Mouse (Mus musculus) CH12.LX (cell line): ENCODE data around the gene Gdi2. TPM values are rescaled to one million over a fixed set of nuclear protein-coding genes. Genes with fewer than 3 reads are reported as not detected.
"Not testable (repeated sequence)": the region's sequence is repeated elsewhere in the genome, so short reads cannot be mapped to it uniquely, and the experiment has no call there.

ENCODE experiments used
- DNase-seq: peaks from one replicate; pipeline ENCODE4 v3.0.0-alpha.2; 2013; ENCODE audit errors: extremely low read depth
- H3K27ac ChIP-seq: 2 replicates; pipeline ENCODE4 v1.5.1; 2012; ENCODE audit warnings: low read depth, mild to moderate bottlenecking, control low read depth, moderate library complexity; ENCODE audit not compliant: insufficient read depth
- H3K27me3 ChIP-seq: replicated peaks from 2 replicates; pipeline ENCODE3; 2012; ENCODE audit warnings: inconsistent platforms
- H3K36me3 ChIP-seq, 2 experiments: replicated peaks in 1 of 2; 2 replicates each; pipeline versions ENCODE3 to v1.6.1; 2012; ENCODE audit warnings: inconsistent platforms in 1 of 2, low read length in 1 of 2, mild to moderate bottlenecking in 1 of 2, mixed read lengths in 1 of 2, moderate library complexity in 1 of 2; ENCODE audit not compliant: control insufficient read depth in 1 of 2, insufficient read depth in 1 of 2
- H3K4me1 ChIP-seq, 2 experiments: 2 replicates each; pipeline ENCODE4 v1.6.1; 2012; ENCODE audit warnings: inconsistent platforms in 1 of 2, moderate library complexity in 1 of 2; ENCODE audit not compliant: insufficient read depth in 2 of 2, control insufficient read depth in 1 of 2
- H3K4me2 ChIP-seq: 2 replicates; pipeline ENCODE4 v1.6.1; 2012; ENCODE audit warnings: low read depth, mild to moderate bottlenecking, control low read depth; ENCODE audit not compliant: poor library complexity, insufficient read depth, severe bottlenecking
- H3K4me3 ChIP-seq, 3 experiments: fragments of 150-350 bp in 1 of 3; sonication (generic) in 1 of 3; replicated peaks in 1 of 3; 2 replicates each; pipeline versions ENCODE3 to v1.5.1; 2011 to 2012; ENCODE audit warnings: low read depth in 2 of 3, low read length in 2 of 3, mild to moderate bottlenecking in 2 of 3, moderate library complexity in 2 of 3, control low read depth in 1 of 3, improper control_type of control experiment in 1 of 3, inconsistent platforms in 1 of 3, mixed read lengths in 1 of 3; ENCODE audit not compliant: poor library complexity in 1 of 3
- H3K79me2 ChIP-seq: replicated peaks from 2 replicates; pipeline ENCODE4 v1.6.1; 2012; ENCODE audit warnings: mild to moderate bottlenecking, moderate library complexity; ENCODE audit not compliant: control insufficient read depth, poor library complexity, insufficient read depth, severe bottlenecking; ENCODE audit errors: extremely low read depth
- H3K9ac ChIP-seq: 2 replicates; pipeline ENCODE4 v1.6.1; 2012; ENCODE audit warnings: low read depth, mild to moderate bottlenecking, control low read depth, moderate library complexity; ENCODE audit not compliant: insufficient read depth
- H3K9me3 ChIP-seq: replicated peaks from 2 replicates; pipeline ENCODE3; 2012; ENCODE audit warnings: low read length, inconsistent platforms, mixed read lengths
- BHLHE40 ChIP-seq: IDR thresholded peaks from 2 replicates; pipeline ENCODE4 v1.6.1; 2011; ENCODE audit warnings: mild to moderate bottlenecking, low read depth, low read length, improper control_type of control experiment
- CHD2 ChIP-seq: IDR thresholded peaks from 2 replicates; pipeline ENCODE4 v1.6.1; 2011; ENCODE audit warnings: low read length, improper control_type of control experiment
- GABPA ChIP-seq: IDR thresholded peaks from 2 replicates; pipeline ENCODE4 v1.6.1; 2012; ENCODE audit warnings: low read depth, low read length, improper control_type of control experiment, inconsistent platforms; ENCODE audit not compliant: insufficient replicate concordance
- HCFC1 ChIP-seq: IDR thresholded peaks from 2 replicates; pipeline ENCODE4 v1.6.1; 2012; ENCODE audit warnings: low read depth, mild to moderate bottlenecking, inconsistent platforms, low read length, improper control_type of control experiment
- JUN ChIP-seq: IDR thresholded peaks from 2 replicates; pipeline ENCODE4 v1.6.1; 2011; ENCODE audit warnings: low read depth, mild to moderate bottlenecking, low read length, improper control_type of control experiment, moderate library complexity; ENCODE audit not compliant: insufficient read depth
- MAFK ChIP-seq: IDR thresholded peaks from 2 replicates; pipeline ENCODE4 v1.6.1; 2011; ENCODE audit warnings: low read length, improper control_type of control experiment; ENCODE audit not compliant: insufficient replicate concordance
- MAX ChIP-seq: IDR thresholded peaks from 2 replicates; pipeline ENCODE4 v1.6.1; 2011; ENCODE audit warnings: low read length, improper control_type of control experiment
- MEF2A ChIP-seq: IDR thresholded peaks from 2 replicates; pipeline ENCODE4 v1.6.1; 2014; ENCODE audit warnings: low read depth, mild to moderate bottlenecking, inconsistent platforms, low read length, improper control_type of control experiment, borderline replicate concordance
- MXI1 ChIP-seq: IDR thresholded peaks from 2 replicates; pipeline ENCODE4 v1.6.1; 2011; ENCODE audit warnings: mild to moderate bottlenecking, low read depth, low read length, improper control_type of control experiment
- RCOR1 ChIP-seq: conservative IDR thresholded peaks from 2 replicates; pipeline ENCODE4 v1.6.1; 2012; ENCODE audit warnings: low read depth, mild to moderate bottlenecking, inconsistent platforms, low read length, improper control_type of control experiment
- USF1 ChIP-seq: IDR thresholded peaks from 2 replicates; pipeline ENCODE4 v1.6.1; 2014; ENCODE audit warnings: low read depth, mild to moderate bottlenecking, inconsistent platforms, low read length, improper control_type of control experiment
- USF2 ChIP-seq: conservative IDR thresholded peaks from 2 replicates; pipeline ENCODE4 v1.6.1; 2011; ENCODE audit warnings: low read depth, low read length, improper control_type of control experiment
- ZC3H11A ChIP-seq: IDR thresholded peaks from 2 replicates; pipeline ENCODE4 v1.6.1; 2012; ENCODE audit warnings: low read depth, mild to moderate bottlenecking, inconsistent platforms, low read length, improper control_type of control experiment
- ZKSCAN1 ChIP-seq: IDR thresholded peaks from 2 replicates; pipeline ENCODE4 v1.6.1; 2012; ENCODE audit warnings: low read depth, inconsistent platforms, low read length, improper control_type of control experiment, borderline replicate concordance
- ZMIZ1 ChIP-seq: IDR thresholded peaks from 2 replicates; pipeline ENCODE4 v1.6.1; 2012; ENCODE audit warnings: low read depth, mild to moderate bottlenecking, inconsistent platforms, low read length, improper control_type of control experiment
- ZNF384 ChIP-seq: IDR thresholded peaks from 2 replicates; pipeline ENCODE4 v1.6.1; 2012; ENCODE audit warnings: low read depth, low read length, improper control_type of control experiment, inconsistent platforms
- dilution Hi-C: fragments of 300-500 bp; cut with MboI; formaldehyde crosslinking; loops from 2 replicates; pipeline ENCODE4 v1.14.3; 2020; ENCODE audit warnings: low sequenced_read_pairs; ENCODE audit not compliant: extremely low pct_unique_long_range_greater_than_20kb, extremely low pct_ligation_motif_present
- in situ Hi-C: fragments of 300-500 bp; cut with MboI; formaldehyde crosslinking; loops from 3 replicates; pipeline ENCODE4 v1.14.3; 2019; ENCODE audit warnings: low sequenced_read_pairs, low pct_ligation_motif_present, low pct_unique_long_range_greater_than_20kb, mixed read lengths
- polyA plus RNA-seq: library from polyadenylated mRNA; unstranded; fragments of >175 nt; gene quantifications from 2 replicates; pipeline ENCODE4 v1.2.1, GENCODE M21; 2012; ENCODE audit warnings: low read depth; ENCODE audit not compliant: insufficient read length
- total RNA-seq, 2 experiments: library from RNA; depleted of rRNA; stranded (reverse); fragments of 300-350 nt in 1 of 2; fragments of >200 nt in 1 of 2; gene quantifications; 2 replicates each; pipeline ENCODE4 v1.2.3; 2012 to 2014

Gdi2 gene
- total and polyA plus RNA-seq, 3 experiments: 263 to 655 (median 609) TPM

DNA sequence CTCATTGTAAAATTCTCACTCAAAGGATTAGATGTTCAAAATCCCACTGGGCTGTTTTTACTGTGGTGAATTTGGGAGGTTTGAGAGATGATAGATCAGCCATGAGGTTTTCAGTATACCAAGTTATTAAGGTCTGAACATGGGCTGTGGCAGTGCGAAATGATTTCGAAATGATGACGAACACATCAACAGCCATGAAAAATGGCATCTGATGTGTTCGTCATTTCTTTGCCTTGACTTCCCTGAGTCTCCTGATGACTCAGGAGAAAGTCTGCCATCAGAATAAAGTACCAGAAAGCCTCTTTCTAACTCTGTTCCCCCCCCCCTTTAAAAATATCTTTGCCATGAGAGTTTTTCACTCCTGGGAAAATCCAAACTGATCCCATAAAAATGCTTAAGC is 42.3 kb upstream of the Gdi2 start:
- TF ChIP-seq CHD2 (no peak), ZMIZ1 (no peak), RCOR1 (no peak), GABPA (no peak), JUN (no peak), ZNF384 (no peak), ZC3H11A (no peak), BHLHE40 (no peak), MAFK (no peak), MAX (no peak), HCFC1 (no peak), USF2 (no peak), ZKSCAN1 (no peak), USF1 (no peak), MEF2A (no peak), MXI1 (no peak)
- H3K27ac ChIP-seq: no peak overlapping the region
- H3K4me1 ChIP-seq: no peaks in the 10 kb centered on the region
- no peak overlapping the region for H3K9ac ChIP-seq
- DNase-seq: no peak
- H3K79me2 ChIP-seq: no peaks in the 10 kb centered on the region
- no peaks in the 10 kb centered on the region for H3K9me3 ChIP-seq
- no peak overlapping the region for H3K4me3 ChIP-seq
- dilution Hi-C loops (no loop called here), in situ Hi-C loops (no loop called here)
- no peak overlapping the region for H3K4me2 ChIP-seq
- H3K36me3 ChIP-seq: peaks cover 2 to 18% of the 10 kb centered on the region in 2 experiments
- H3K27me3 ChIP-seq: no peaks in the 10 kb centered on the region

DNA sequence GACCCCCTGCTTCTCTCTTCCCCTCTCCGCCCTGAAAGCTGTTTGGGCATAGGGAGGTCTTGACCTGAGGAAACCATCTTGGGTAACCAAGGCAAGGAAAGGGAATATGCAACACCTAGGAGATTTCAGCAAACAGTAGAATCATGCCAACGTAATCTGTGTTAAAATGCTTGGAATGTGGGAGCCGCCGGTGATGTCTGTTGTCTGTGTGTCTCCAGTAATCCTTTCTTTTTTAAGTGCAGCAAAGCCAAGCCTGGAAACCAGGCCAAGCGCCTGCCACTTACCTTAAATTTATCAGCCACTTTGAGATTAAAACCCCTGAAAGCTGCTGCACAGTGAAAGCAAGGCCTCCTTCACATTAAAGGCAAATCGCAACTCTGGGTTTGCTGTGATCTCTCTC is 36.8 kb upstream of the Gdi2 start:
- H3K27me3 ChIP-seq, in situ Hi-C loops, H3K36me3 ChIP-seq, H3K9me3 ChIP-seq, DNase-seq, H3K4me3 ChIP-seq, H3K79me2 ChIP-seq, dilution Hi-C loops, H3K27ac ChIP-seq, H3K4me2 ChIP-seq, H3K4me1 ChIP-seq, H3K9ac ChIP-seq: not testable (repeated sequence)
